ENCODE assay signal across 9 mouse cellular contexts in genomic region chr1:40382841-40383240, GRCm38 (mm10). TPM values are rescaled to one million over a fixed set of nuclear protein-coding genes. Genes with fewer than 3 reads are reported as not detected.
"Had no signal": no experiment of that assay in that cellular context is flagged by ENCODE, and none has a peak within 500 bp of the region (broad histone marks: within the 10 kb centered on the region; RNA-seq: fewer than 3 reads in every experiment).

No protein-coding gene starts in this region.

- DNase-seq: kidney, adult 8-10 months; kidney, postnatal 25 days; left cerebral cortex, postnatal 4 days; lung, adult 18-20 months; lung, postnatal 36 days; spleen, adult 18-20 months had no signal

- ATAC-seq: intestine, embryonic 16.5 days; midbrain, embryonic 13.5 days had no signal

RNA-seq across cellular contexts. Expression of gene Il1rl1, which starts 46.5 kb away (rescaled TPM):
- polyA plus RNA-seq: liver, adult 2 months had no signal
